Mouse (Mus musculus): ENCODE data around the gene Fhit. TPM values are rescaled to one million over a fixed set of nuclear protein-coding genes. Genes with fewer than 3 reads are reported as not detected.

Fhit gene
- polyA plus RNA-seq, 1 experiment from 2014 or later, result 1.0 TPM

GRCm38 (mm10) chr14:10363306-10363705 is 798.5 kb downstream of the Fhit start:
- 82% methylated on average over 1 of the region's 1 CpGs for WGBS (ENCODE audit: missing documents)
- no peaks in the 10 kb centered on the region for H3K79me2 ChIP-seq (ENCODE audit: inconsistent target)
- no peak overlapping the region for H3K27ac ChIP-seq
- H3K36me3 ChIP-seq (ENCODE audit: inconsistent target), result no peaks in the 10 kb centered on the region
- H3K4me3 ChIP-seq (ENCODE audit: inconsistent target), result no peak overlapping the region

DNA sequence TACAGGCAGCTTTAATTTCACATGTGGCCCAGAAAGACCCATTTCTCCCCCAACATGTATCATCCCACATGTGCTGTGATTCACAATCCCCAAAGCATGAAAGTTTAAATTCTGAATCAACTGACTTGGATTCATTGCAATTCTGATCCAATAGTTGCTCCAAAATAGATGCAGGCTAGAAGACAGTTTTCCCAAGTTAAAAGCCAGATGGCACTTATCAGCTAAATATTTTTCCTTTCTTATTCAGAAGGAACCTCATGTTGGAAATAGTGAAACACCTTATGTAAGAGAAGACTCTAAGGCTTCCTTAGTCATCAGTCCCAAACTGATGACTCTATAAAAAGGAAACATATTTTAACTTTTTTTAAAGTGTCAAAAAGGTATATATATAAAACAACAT is 815.9 kb downstream of the Fhit start:
- Histone ChIP-seq H3K27ac (no peak overlapping the region), H3K4me3 (ENCODE audit: inconsistent target) (no peak overlapping the region), H3K79me2 (ENCODE audit: inconsistent target) (no peaks in the 10 kb centered on the region), H3K36me3 (ENCODE audit: inconsistent target) (no peaks in the 10 kb centered on the region)

DNA sequence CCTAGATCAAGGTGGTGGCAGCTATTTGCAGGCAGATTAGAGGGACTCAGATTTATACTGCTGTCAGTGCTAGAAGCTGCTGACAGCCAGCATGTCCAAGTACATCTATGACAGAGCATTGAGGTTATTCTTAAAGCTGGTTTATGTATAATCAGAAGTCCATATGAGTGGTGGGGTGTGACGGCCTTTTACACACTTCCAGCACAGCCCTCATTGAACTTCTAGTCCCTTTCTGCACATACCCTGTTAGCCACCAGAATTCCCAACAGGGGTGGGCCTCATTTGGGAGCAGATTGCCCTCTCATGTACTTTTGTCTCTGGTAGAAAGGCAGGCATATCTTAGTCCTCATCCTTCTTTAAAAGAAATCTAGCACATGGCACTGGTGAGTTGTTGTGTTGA is 817.8 kb downstream of the Fhit start:
- Histone ChIP-seq H3K79me2 (ENCODE audit: inconsistent target) (no peaks in the 10 kb centered on the region), H3K27ac (no peak overlapping the region), H3K36me3 (ENCODE audit: inconsistent target) (no peaks in the 10 kb centered on the region), H3K4me3 (ENCODE audit: inconsistent target) (no peak overlapping the region)
- WGBS (ENCODE audit: missing documents), result 89% methylated on average over 1 of the region's 1 CpGs

DNA sequence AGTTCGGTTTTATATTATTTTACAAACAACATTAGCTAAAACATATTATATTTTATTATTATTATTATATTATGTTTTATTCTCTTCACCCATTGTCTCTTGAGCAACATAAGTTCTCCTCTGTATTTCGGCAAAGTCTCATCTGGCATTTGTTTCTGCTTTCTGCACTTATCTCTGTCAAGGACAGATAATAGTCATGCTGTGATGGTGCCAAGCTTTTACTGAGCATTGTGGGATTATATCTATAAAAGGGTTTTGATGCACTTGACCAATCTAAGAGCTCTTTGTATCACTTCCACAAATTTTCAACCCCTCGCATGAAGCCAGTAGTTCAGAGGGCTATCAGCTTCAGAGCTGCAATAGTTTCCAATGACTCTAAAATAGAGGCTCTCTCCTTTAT is 845.1 kb downstream of the Fhit start:
- WGBS (ENCODE audit: missing documents), result 93% methylated on average over 2 of the region's 3 CpGs
- H3K36me3 ChIP-seq (ENCODE audit: inconsistent target), result no peaks in the 10 kb centered on the region
- H3K4me3 ChIP-seq (ENCODE audit: inconsistent target), result no peak overlapping the region

DNA sequence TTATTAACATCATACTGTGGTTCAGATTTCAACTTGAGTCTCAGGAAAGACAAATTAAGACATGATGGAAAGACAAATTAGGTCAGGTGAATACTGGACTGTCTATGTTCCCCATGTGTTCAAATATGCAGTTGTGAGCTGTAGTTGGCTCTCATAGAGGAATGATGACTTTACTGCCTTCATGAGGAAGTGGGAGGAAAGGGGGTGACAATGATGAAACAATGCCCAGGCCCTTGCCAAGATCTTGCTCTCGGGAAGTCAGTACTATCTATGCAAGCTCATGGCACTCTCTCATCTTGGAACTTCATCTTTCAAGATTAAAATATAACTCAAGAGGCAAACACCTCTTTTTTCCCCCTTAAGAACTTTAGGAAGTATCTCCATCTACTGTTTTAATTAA is 849.6 kb downstream of the Fhit start:
- Histone ChIP-seq H3K79me2 (ENCODE audit: inconsistent target) (no peaks in the 10 kb centered on the region), H3K4me3 (ENCODE audit: inconsistent target) (no peak overlapping the region), H3K36me3 (ENCODE audit: inconsistent target) (no peaks in the 10 kb centered on the region), H3K27ac (no peak overlapping the region)
- 7% methylated on average over 1 of the region's 1 CpGs for WGBS (ENCODE audit: missing documents)

More for the DNA sequence above, 845.1 kb downstream of the Fhit start:
- H3K27ac ChIP-seq, result no peak overlapping the region
- H3K79me2 ChIP-seq (ENCODE audit: inconsistent target), result no peaks in the 10 kb centered on the region

GRCm38 (mm10) chr14:10305286-10305685 is 856.5 kb downstream of the Fhit start:
- Histone ChIP-seq H3K27ac (no peak overlapping the region), H3K4me3 (ENCODE audit: inconsistent target) (no peak overlapping the region), H3K36me3 (ENCODE audit: inconsistent target) (no peaks in the 10 kb centered on the region), H3K79me2 (ENCODE audit: inconsistent target) (no peaks in the 10 kb centered on the region)

- 68% methylated on average over 1 of the region's 1 CpGs for WGBS (ENCODE audit: missing documents)
- Histone ChIP-seq H3K27ac (no peak overlapping the region), H3K4me3 (ENCODE audit: inconsistent target) (no peak overlapping the region), H3K79me2 (ENCODE audit: inconsistent target) (no peaks in the 10 kb centered on the region), H3K36me3 (ENCODE audit: inconsistent target) (no peaks in the 10 kb centered on the region)
Measured at GRCm38 (mm10) chr14:10301497-10301896, 860.3 kb downstream of the Fhit start.

- H3K36me3 ChIP-seq (ENCODE audit: inconsistent target), result no peaks in the 10 kb centered on the region
- H3K79me2 ChIP-seq (ENCODE audit: inconsistent target), result no peaks in the 10 kb centered on the region
- no peak overlapping the region for H3K27ac ChIP-seq
- no peak overlapping the region for H3K4me3 ChIP-seq (ENCODE audit: inconsistent target)
- WGBS (ENCODE audit: missing documents), result 58% methylated on average over 3 of the region's 3 CpGs
Measured at GRCm38 (mm10) chr14:10300914-10301313, 860.9 kb downstream of the Fhit start.

DNA sequence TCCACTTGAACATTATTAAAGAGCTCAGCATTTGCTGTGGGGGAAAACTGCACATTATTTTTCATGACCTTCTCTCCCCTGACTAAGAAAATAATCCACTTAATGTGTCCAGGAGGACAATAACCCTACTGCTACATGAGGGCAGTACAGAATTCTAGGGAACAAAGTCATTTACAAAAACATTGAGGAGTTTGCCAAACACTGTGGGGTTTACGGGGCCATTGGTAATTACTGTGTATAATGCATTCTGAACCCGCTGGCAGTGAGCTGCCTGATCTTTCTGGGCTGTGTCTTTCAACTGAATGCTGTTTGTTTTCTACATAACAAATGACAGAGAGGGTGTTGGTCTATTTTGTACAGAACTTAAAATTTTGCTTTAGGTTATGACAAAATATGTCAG is 862.8 kb downstream of the Fhit start:
- H3K36me3 ChIP-seq (ENCODE audit: inconsistent target), result no peaks in the 10 kb centered on the region
- H3K4me3 ChIP-seq (ENCODE audit: inconsistent target), result no peak overlapping the region
- WGBS (ENCODE audit: missing documents), result 92% methylated on average over 2 of the region's 2 CpGs
- H3K27ac ChIP-seq, result no peak overlapping the region
- no peaks in the 10 kb centered on the region for H3K79me2 ChIP-seq (ENCODE audit: inconsistent target)

DNA sequence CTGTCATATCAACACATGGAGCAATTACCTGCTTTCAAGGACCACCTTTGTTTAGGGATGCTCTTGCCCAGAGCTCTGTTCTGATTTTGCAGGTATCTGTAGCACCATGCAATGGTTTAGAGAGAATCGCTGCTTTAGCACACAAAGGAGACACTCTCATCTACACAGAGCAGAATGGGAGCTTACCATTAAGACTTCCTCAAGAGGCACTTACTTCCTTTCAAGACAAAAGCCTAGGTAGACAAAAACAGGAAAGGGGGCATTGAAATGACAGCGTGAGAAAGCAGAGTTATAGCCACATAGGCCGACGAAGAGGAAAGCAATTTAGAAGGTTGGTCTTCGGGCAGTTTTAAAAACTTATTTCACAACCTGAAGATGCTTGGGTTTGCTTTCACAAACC is 872.8 kb downstream of the Fhit start:
- H3K79me2 ChIP-seq (ENCODE audit: inconsistent target), result no peaks in the 10 kb centered on the region
- WGBS (ENCODE audit: missing documents), result 35% methylated on average over 5 of the region's 5 CpGs
- H3K36me3 ChIP-seq (ENCODE audit: inconsistent target), result no peaks in the 10 kb centered on the region
- H3K27ac ChIP-seq, result no peak overlapping the region
- H3K4me3 ChIP-seq (ENCODE audit: inconsistent target), result no peak overlapping the region

DNA sequence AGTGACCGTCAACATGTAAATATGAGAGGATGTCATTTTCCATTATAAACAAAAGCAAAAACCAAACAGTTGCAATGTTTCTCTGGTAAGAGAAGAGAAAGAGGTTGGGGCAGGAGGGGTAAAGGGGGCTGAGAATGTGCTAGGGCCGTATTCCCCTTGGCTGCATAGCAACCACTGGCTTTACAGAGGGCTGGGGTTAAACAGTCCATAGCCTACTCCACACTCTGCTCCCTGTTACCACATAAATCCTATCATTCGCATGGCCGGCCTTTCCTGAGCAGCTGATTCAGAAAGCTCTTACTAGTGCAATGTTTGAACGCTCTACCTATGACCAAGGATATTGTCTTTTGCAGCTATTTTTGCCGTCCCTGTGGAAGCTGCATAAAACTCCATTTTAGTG is 875.8 kb downstream of the Fhit start:
- no peaks in the 10 kb centered on the region for H3K36me3 ChIP-seq (ENCODE audit: inconsistent target)
- no peaks in the 10 kb centered on the region for H3K79me2 ChIP-seq (ENCODE audit: inconsistent target)
- no peak overlapping the region for H3K27ac ChIP-seq
- 96% methylated on average over 6 of the region's 6 CpGs for WGBS (ENCODE audit: missing documents)
- H3K4me3 ChIP-seq (ENCODE audit: inconsistent target), result no peak overlapping the region

DNA sequence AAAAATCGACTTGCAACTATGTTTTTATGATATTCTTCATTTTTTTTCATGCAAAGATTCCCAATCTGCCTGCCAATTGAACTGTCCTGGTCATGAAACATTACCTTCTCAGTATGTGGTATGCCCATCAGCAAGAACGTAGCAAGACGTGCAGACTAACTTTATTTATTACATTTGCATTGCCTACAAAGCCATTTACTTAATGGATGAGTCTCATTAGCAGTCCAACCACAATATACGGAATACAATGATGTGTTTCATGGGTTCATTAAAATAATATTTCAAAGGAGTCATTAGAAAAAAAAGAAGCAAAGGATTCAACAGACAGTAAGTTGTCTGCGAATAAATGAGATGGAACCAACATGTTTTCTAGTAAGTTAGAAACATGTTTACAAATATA is 933.1 kb downstream of the Fhit start:
- no peak overlapping the region for H3K4me3 ChIP-seq (ENCODE audit: inconsistent target)
- 86% methylated on average over 5 of the region's 5 CpGs for WGBS (ENCODE audit: missing documents)

DNA sequence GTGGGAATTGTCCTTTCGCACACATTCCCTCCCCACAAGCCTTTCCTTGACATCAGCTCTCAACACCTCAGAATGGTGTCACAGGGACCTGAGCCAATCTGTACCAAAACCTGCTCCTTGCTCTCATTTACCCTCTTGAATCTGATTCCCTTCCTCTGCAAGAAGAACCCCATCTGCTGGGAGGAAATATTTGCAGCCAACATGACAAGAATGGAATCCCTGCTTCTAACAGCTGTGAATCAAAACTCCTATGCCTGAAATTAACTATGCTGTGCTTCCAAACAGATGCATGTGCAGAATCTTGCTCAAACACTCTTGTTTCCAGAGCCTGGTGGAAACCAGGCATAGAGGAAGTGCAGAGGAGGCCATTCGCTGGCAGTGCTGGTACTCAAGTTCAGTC is 940.0 kb downstream of the Fhit start:
- no peak overlapping the region for H3K27ac ChIP-seq
- H3K79me2 ChIP-seq (ENCODE audit: inconsistent target), result no peaks in the 10 kb centered on the region
- H3K36me3 ChIP-seq (ENCODE audit: inconsistent target), result no peaks in the 10 kb centered on the region
- no peak overlapping the region for H3K4me3 ChIP-seq (ENCODE audit: inconsistent target)
- WGBS (ENCODE audit: missing documents), result 92% methylated on average over 2 of the region's 2 CpGs

More for the DNA sequence above, 933.1 kb downstream of the Fhit start:
- Histone ChIP-seq H3K79me2 (ENCODE audit: inconsistent target) (no peaks in the 10 kb centered on the region), H3K36me3 (ENCODE audit: inconsistent target) (no peaks in the 10 kb centered on the region), H3K27ac (no peak overlapping the region)

DNA sequence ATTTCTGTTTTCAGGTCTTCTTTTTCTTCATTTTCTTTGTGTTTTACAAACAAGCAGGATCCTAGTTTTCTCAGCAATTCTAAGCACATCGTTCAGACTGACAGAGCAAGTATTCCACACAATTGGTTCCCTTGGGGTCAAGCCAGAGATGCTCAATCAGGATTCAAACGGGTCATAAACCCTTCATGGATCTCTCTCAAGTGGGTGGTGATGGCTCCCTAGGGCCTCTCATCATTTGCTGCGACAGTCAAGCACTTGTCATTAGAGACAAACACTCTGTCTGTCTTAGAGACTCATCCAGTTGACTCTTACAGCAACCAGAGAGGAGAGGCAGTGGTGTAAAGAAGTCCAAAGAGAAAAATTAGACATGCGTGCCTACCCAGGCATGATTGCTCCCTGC is 948.6 kb downstream of the Fhit start:
- no peaks in the 10 kb centered on the region for H3K36me3 ChIP-seq (ENCODE audit: inconsistent target)
- 86% methylated on average over 4 of the region's 4 CpGs for WGBS (ENCODE audit: missing documents)
- H3K4me3 ChIP-seq (ENCODE audit: inconsistent target), result no peak overlapping the region
- no peaks in the 10 kb centered on the region for H3K79me2 ChIP-seq (ENCODE audit: inconsistent target)
- no peak overlapping the region for H3K27ac ChIP-seq

- Histone ChIP-seq H3K4me3 (ENCODE audit: inconsistent target) (no peak overlapping the region), H3K79me2 (ENCODE audit: inconsistent target) (no peaks in the 10 kb centered on the region), H3K27ac (no peak overlapping the region), H3K36me3 (ENCODE audit: inconsistent target) (no peaks in the 10 kb centered on the region)
- WGBS (ENCODE audit: missing documents), result 91% methylated on average over 5 of the region's 5 CpGs
Measured at GRCm38 (mm10) chr14:10211184-10211583, 950.7 kb downstream of the Fhit start.

DNA sequence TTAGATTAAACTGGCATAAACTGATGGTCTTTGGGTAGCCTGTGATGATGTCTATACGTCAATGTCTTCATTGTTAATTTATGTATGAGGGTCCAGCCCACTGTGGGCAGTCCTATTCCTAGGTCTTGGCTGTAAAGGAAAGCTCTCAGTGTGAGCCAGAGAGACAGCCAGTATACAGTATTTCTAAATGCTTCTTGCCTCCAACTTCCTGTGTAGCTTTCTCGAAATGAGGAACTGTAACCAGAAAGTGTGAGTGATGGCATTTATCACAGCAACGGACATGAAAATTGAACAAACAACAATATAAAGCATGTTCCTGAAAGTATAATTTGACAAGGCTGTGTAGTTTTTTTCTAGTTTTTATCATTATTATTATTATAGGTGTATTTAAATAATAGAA is 952.8 kb downstream of the Fhit start:
- Histone ChIP-seq H3K79me2 (ENCODE audit: inconsistent target) (no peaks in the 10 kb centered on the region), H3K27ac (no peak overlapping the region), H3K36me3 (ENCODE audit: inconsistent target) (no peaks in the 10 kb centered on the region), H3K4me3 (ENCODE audit: inconsistent target) (no peak overlapping the region)
- WGBS (ENCODE audit: missing documents), result 13% methylated on average over 3 of the region's 3 CpGs

Measured in macrophage (primary cell).